Mouse (Mus musculus) cerebellum, adult 2 months (tissue): ENCODE results near the gene Ttpal. TPM values are rescaled to one million over a fixed set of nuclear protein-coding genes. Genes with fewer than 3 reads are reported as not detected.

ENCODE experiments used
- DNase-seq, 2 experiments: peaks; one replicate each; pipeline ENCODE4 v3.0.0; 2021
- H3K27ac ChIP-seq: fragments of 200-500 bp; 2 replicates; pipeline ENCODE4 v1.5.1; 2012; ENCODE audit warnings: low read length, control low read depth, inconsistent platforms; ENCODE audit not compliant: insufficient read depth
- H3K27me3 ChIP-seq: fragments of 200-500 bp; 2 replicates; pipeline ENCODE4 v1.6.1; 2012; ENCODE audit warnings: inconsistent platforms, mild to moderate bottlenecking, low read length, moderate library complexity; ENCODE audit not compliant: control insufficient read depth, insufficient read depth
- H3K4me1 ChIP-seq: fragments of 200-500 bp; 2 replicates; pipeline ENCODE4 v1.6.1; 2011; ENCODE audit warnings: low read length; ENCODE audit not compliant: control insufficient read depth, insufficient read depth
- H3K4me3 ChIP-seq: fragments of 200-500 bp; replicated peaks from 2 replicates; pipeline ENCODE3; 2011; ENCODE audit warnings: mild to moderate bottlenecking, low read depth, low read length, control low read depth; ENCODE audit not compliant: insufficient read depth
- CTCF ChIP-seq: fragments of 200-500 bp; IDR thresholded peaks from 2 replicates; pipeline ENCODE4 v1.5.1; 2011; ENCODE audit warnings: low read depth, mild to moderate bottlenecking, control low read depth, low read length, moderate library complexity, borderline replicate concordance; ENCODE audit not compliant: insufficient read depth
- POLR2A ChIP-seq: fragments of 200-500 bp; IDR thresholded peaks from 2 replicates; pipeline ENCODE4 v1.6.1; 2011; ENCODE audit warnings: low read length, control low read depth, borderline replicate concordance; ENCODE audit not compliant: insufficient read depth
- WGBS: fragments of 180-500 bp; shearing (Covaris S2); methylation state at CpG from one replicate; pipeline ENCODE4 v1.1.7; 2018; 5-methylcytosine and 5-hydroxymethylcytosine counted together
- polyA plus RNA-seq: library from polyadenylated mRNA; depleted of rRNA; stranded (reverse); fragments of >200 nt; gene quantifications from 2 replicates; pipeline ENCODE4 v1.2.3, GENCODE M21; 2012; rRNA removed

Ttpal gene
- polyA plus RNA-seq, 1 experiment: 23.7 TPM

DNA sequence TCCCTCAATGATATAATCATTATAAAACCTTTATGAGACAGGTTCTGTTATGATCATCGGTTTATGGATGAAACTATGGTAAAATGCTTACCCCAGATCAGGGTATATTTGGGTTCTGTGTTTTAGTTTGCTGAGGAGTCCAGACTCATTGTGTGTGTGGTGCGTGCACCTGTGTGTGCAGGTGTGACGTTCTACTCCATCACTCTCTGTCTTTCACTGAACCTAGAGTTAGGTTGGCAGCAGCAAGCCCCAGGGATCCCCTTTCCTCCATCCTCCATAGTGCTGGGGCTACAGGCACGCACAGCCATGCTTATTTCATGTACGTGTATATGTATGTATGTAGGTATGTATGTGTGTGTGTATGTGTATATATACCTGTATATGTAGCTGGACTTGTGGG, 60.0 kb downstream of the Ttpal start:
- Histone ChIP-seq H3K4me3 (no peak overlapping the region), H3K4me1 (peaks cover 17% of the 10 kb centered on the region), H3K27ac (no peak overlapping the region), H3K27me3 (no peaks in the 10 kb centered on the region)
- no peak for DNase-seq
- 94% methylated on average over 5 of the region's 5 CpGs for WGBS
- TF ChIP-seq POLR2A (no peak), CTCF (no peak)

GRCm38 (mm10) chr2:163662698-163663221, 60.6 kb downstream of the Ttpal start:
- TF ChIP-seq POLR2A (no peak), CTCF (no peak)
- WGBS: 70% methylated on average over 2 of the region's 2 CpGs
- no peak for DNase-seq
- no peak overlapping the region for H3K27ac ChIP-seq
- peaks cover 17% of the 10 kb centered on the region for H3K4me1 ChIP-seq
- no peak overlapping the region for H3K4me3 ChIP-seq
- H3K27me3 ChIP-seq: no peaks in the 10 kb centered on the region

DNA sequence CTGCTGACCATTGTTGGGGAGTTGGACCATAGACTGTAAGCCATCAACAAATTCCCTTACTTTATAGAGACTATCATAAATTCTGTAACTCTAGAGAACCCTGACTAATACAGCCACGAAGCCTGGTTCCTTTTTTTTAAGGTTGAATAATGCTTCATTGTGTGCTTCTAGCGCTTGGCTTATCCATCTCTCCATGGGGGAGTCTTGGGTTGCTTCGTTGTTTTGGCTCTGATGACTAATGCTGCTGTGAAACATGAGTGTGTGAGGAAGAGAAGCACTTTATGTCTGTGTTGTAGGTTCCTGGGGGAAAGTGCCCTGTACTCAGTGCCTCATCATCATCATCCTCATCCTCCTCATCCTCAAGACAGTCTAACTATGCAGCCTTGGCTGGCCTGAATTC, 61.8 kb downstream of the Ttpal start:
- Histone ChIP-seq H3K4me3 (no peak overlapping the region), H3K27ac (no peak overlapping the region), H3K4me1 (peaks cover 17% of the 10 kb centered on the region), H3K27me3 (no peaks in the 10 kb centered on the region)
- WGBS: 28% methylated on average over 3 of the region's 3 CpGs
- DNase-seq: no peak
- TF ChIP-seq CTCF: no peak
- TF ChIP-seq POLR2A: no peak

- TF ChIP-seq POLR2A (no peak), CTCF (no peak)
- Histone ChIP-seq H3K27ac (no peak overlapping the region), H3K4me1 (peaks cover 4% of the 10 kb centered on the region; the same call in 1 of the 2 replicates), H3K4me3 (no peak overlapping the region), H3K27me3 (no peaks in the 10 kb centered on the region)
- DNase-seq: no peak
- WGBS: 97% methylated on average over 1 of the region's 1 CpGs
Measured at GRCm38 (mm10) chr2:163667045-163667444, 64.9 kb downstream of the Ttpal start.

Other genes starting within 250 kb of the Ttpal start
- 0.48 and 0.52 TPM in 2 replicates for gene Jph2, start 204.3 kb upstream of the Ttpal start, polyA plus RNA-seq
- 37.7 and 39.4 TPM in 2 replicates for gene Oser1, start 177.6 kb upstream of the Ttpal start, polyA plus RNA-seq
- gene Gdap1l1, start 163.8 kb upstream of the Ttpal start, polyA plus RNA-seq: 126 and 128 TPM in 2 replicates
- 20.2 and 21.5 TPM in 2 replicates for gene Fitm2, start 129.7 kb upstream of the Ttpal start, polyA plus RNA-seq
- gene R3hdml, start 110.0 kb upstream of the Ttpal start, polyA plus RNA-seq: not detected in 2 replicates
- 0.02 and 0.03 TPM in 2 replicates for gene Hnf4a, start 95.5 kb upstream of the Ttpal start, polyA plus RNA-seq
- 162 and 179 TPM in 2 replicates for gene Serinc3, start 42.8 kb downstream of the Ttpal start, polyA plus RNA-seq
- 49.6 and 57.4 TPM in 2 replicates for gene Pkig, start 56.1 kb downstream of the Ttpal start, polyA plus RNA-seq
- 1.4 and 1.5 TPM in 2 replicates for gene Ada, start 147.9 kb downstream of the Ttpal start, polyA plus RNA-seq
- 0.08 and 0.32 TPM in 2 replicates for gene Ccn5, start 218.5 kb downstream of the Ttpal start, polyA plus RNA-seq